Mouse (Mus musculus) c-Kit-positive CD71-positive TER-119-negative erythroid progenitor cells, embryonic 14.5 days (primary cell): ENCODE measurements at regions not wholly inside any gene's neighbourhood (a gene's known extent, or its start where the extent isn't known, plus 50 kb on each side); places are given as distances from the start of the nearest gene placed in this dataset.
A peak's percentile ranks its signal among the peaks of the same experiment; 100 is the strongest.

Source experiments
- DNase-seq: peaks from one replicate; pipeline ENCODE4 v3.0.0-alpha.2; 2013; ENCODE audit warnings: low read depth

DNA sequence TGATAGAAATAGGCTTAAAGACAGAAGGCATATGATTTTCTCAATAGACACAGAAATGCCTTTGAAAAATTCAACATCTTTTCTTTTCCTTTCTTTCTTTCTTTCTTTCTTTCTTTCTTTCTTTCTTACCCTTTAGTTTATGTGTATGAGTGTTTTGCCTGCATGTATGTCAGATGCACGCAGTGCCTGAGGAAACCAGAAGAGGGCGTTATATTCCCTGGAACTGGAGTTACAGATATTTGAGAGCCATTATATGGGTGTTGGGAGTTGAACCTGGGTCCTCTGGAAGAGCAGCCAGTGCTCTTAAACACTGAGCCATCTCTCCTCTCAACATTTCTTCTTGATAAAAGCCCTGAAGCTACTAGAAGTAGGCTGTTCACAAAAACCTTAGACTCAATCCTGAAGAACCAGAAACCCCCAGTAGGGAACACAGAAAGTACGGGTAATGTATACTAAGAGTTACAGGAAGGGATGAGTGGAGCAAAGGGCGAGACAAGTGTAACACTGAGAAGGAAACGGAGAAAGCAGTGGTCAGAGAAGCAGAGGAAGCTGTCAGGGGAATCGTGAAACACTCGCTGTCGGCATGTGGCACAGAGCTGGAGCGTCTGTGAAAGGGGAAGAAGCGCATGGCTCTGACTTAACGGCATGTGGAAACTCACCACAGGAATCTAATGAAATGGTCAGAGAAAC is 2253.4 kb downstream of the 4930444P10Rik start:
- DNase-seq: no peak

DNA sequence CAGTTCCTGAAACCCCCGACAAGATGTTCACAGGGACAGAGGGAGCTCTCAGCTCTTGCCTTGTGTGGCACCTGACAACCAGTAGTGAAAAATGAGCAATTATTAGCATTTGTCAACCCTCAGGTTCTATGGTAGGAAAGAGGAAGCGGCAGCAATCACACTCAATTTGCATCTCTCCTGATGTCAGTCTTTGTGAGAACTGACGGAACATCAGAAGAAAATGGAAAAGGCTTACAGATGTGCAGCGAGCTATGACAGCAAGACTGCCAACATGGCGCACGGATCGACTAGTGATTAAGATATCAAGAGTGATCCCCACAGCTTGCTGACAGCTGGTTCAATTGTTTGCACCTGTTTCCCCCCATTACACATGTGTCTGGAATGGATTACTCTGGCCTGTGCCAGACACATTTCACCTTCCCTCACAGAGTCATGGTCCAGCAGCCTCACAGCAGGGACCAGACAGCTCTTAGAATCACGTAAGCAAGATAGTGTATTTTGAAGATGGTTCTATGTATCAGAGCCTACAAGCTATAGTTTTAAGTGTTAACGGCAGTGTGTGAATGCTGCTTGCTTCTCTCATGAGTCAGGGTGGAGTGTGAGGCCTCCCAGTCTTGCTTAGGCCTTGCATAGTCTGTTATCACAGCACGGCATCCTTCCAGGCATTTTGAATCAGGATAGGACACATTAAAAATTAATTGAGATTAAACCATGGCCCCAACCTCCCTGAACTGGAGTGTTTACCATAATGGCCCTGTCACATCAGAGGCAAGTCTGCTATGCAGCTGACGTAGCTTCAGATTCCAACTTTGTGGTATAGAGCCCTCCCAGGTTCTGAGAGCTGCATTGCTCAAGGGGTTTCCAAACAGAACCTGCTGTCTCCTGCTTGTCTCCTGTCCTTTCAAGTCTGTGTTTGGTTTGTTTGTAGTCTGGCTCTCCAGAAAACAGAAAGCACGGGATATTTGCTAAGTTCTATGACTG is 2258.0 kb downstream of the 4930444P10Rik start:
- no peak for DNase-seq

DNA sequence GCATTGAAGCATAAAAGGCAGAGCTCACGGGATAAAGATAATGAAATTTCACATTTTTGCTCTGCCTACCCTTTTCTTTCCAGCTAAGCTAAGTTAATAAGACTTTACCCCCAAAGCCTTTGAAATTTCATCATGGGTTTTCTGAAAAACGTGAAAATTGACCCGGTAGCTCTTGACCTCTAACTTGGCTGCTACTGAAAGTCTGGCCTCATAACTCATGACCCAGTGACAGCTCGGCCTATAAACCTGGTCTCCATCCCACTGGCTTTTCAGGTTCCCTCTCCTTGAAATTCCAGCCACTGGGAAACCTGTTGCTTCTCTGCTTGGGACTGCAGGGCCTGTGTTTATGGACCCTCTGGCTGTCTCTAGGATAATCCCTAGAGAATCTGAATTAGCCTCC is 2285.3 kb downstream of the 4930444P10Rik start:
- no peak for DNase-seq

DNA sequence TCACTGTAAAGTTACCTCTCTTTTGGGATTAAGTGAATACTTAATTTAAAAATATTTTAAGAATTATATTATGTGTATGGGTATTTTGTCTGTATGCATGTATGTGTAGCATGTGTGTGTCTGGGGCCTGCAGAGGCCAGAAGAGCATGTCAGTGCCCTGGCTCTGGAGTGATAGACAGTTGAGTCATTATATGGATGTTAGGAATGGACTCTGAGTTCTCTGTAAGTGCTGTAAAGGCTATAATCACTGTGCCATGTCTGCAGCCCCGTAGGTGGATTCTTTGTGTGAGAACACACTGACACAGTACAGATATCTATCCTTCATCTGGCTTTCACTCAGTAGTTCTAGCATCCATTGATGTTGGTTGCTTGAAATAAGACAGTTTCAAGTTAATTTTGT is 2292.7 kb downstream of the 4930444P10Rik start:
- no peak for DNase-seq

DNA sequence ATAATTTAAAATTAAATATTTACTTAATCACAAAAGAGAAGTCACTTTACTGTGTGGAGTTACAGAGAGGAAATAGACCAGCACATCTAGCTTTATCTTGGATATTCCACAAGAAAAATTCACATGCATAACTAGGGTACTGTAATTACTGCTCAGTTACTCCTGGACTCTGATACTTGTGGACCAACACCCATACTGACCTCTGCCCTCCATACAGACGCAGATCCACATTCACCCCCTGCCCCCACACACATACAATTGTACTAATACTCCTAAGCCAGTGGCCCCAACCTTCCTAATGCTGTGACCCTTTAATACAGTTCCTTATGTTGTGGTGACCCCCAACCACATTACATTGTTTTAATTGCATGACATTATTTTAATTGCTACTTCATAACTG is 2294.3 kb downstream of the 4930444P10Rik start:
- no peak for DNase-seq

DNA sequence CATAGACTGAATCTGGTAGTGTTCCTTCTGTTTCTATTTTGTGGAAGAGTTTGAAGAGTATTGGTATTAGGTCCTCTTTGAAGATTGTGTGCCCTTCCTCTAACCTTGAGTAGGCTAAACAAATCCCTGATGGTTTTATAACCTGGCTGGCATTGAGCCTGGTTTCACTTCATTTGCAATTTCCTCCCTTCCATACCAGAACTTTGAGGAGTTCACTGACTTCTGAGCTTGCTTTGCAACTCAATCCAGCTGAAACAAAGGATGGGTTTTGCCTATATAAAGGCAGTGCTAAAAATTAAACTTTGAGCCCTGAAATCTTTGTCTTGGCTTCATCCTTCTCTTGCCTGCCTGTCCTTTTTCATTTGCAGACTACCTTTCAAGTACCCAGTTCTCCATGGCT is 2297.9 kb downstream of the 4930444P10Rik start:
- DNase-seq: no peak

DNA sequence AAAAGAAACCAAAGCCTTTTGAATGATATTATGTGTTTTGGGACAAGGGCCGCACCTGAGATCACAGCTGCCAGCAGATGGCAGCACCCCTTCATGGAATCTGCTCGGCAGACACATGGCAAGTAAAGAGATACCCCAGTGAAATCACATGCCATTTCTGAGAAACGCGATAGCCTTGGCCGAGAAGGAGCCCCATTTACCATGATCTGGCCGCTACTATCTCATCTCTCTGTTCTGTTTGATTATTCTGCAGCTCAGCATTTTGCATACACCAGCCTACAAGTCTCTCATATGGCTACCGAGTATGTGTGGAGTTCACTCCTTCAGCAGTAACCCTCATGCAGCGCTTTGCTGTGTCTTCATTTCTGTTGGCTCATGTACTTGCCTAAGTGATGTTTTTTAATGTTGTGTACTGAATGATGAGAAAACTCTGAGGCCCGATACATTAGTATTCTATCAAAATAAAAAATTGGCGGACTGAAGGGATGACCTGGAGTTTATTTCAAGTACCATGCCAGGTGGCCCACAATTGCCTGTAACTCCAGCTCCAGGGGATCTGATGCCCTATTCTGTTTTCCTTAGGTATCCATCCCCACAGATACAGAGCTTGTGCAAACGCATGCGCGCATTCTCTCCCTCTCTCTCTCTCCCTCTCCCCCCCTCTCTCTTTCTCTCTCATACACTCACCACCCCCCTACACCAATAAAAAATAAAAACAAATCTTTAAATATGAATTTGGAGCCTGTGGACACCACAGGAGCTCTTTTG is 2303.6 kb downstream of the 4930444P10Rik start:
- peak; percentile 23 for DNase-seq

DNA sequence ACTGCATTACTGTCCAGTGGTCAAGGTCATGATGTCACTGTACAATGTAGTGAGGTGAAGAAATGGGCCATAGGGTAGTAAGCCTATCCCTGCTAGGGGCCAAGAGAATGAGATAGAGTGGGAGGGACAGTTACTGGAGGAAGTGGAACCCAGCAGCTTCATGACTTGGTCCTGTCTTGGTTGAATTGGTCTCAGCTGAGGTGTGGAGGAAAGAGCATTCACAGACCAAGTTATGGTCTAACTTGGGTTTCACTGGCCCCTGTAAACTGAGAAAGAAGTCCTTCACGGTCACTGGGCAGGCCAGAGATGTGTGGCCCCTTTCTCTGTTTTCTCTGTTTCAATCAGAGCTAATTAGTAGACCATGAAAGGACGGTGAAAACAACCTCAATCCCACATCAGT is 2306.1 kb downstream of the 4930444P10Rik start:
- DNase-seq: no peak

DNA sequence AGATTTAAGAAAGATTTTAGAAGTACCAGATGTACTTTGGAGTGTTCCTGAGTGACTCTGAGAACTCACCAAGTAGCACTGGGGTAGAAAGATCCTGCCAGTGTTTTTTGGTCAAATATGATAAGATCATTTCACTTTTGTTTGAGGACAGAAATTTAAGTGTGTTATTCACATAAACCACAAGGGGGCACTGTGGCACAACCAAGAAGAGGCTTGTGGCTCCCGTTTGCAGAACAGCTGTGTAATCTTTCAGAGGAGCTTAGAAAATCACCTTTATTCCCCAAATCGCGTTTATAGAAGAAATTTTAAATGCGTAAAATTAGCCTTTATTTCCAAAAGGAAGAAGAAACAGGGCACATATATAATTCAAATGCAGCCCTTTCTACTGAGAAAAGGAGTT is 2308.7 kb downstream of the 4930444P10Rik start:
- peak; percentile 40 for DNase-seq

DNA sequence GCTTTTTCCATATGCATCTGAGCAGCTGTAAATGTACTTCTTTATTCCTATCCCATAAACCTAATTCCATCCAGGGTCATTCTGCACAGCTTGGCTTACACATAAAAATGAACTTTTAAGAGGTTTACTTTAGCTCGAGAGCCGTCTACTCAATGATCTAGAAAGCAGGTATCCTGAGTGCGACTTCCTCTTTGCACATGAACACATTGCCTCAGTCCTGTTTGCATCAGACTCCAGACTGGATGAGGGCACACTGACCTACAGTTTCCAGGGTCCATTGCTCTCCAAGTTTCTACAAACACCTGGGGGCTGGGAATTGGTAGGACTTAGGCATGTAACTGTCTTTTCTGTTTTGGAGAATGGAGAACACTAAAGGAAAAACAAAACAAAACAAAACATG is 2310.5 kb downstream of the 4930444P10Rik start:
- no peak for DNase-seq

DNA sequence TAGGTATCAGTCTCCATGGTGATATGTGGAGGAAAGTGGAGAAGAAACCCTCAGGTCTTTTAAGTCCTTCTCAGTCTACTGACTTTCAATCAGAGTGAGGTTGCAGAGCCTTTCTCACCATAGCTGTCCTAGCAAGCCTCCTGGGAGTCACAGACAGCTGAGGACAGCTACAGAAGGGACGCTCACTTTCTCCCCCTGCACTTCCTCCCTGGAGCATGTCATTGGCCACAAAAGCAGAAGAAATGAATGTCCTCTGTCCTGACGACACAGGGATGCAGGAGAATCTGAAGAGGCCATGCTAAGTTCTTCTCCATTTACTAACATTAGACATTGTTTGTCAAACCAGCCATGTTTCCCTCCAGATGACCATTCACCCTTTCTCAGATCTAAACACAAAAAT is 2321.0 kb downstream of the 4930444P10Rik start:
- DNase-seq: no peak

DNA sequence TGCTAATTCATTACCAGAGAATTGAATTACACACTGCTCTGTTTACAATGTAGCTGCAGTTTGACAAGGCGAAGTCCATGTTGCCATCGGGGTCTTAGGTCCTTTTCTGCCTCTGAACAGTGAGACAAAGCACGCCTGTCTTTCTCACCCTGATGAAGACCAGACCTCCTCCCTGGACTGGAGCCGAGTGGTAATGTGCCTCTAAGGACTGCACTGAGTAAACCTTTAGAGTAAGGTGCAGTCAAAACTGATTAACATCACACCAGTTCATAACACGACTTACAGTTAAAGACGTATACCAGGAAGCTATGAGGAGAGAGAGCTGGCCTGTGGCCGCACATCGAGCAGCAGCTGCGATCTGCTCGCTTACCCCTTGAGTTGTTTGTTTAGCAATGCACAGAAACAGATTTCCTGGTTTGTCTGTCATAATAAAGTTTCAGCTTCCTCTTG is 2322.1 kb downstream of the 4930444P10Rik start:
- DNase-seq: no peak

DNA sequence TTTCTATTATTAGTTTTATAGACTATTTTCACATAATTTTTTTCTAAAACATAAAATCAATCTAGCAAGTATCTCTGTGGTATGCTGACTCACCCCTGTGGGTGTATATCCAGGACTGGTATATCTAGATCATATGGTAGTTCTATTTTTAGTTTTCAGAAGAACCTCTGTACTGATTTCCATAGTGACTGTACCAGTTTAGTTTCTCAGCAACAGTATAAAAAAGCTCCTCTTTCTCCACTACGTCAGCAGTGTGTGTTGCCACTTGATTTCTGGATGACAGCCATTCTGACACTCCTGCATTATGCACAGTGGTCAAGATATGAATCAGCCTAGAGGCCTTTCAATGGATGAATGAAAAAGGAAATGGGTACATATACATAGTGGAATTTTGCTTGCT is 2338.6 kb downstream of the A830018L16Rik start:
- DNase-seq: no peak

DNA sequence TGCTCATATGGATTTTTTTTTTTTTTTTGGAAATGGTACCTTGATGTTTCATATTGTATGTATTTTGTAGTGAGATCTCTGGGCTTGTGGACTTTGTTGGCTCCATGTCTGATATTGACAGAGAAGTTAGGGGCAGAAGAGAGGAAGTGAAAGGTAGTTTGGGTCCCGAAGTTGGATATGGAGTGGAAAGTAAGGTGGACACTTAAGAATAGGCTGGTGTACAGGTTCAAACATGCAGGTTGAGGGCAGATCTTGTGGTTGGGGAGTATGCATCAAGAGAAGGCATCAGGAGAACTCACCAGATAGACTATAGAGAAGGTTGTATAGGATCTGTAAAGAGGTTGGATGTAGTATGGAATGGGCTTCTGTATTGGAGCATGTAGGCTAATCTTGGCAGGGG is 2337.5 kb downstream of the A830018L16Rik start:
- no peak for DNase-seq
